Mouse (Mus musculus) forebrain, postnatal 0 days (tissue): ENCODE data around the gene Dagla. TPM values are rescaled to one million over a fixed set of nuclear protein-coding genes. Genes with fewer than 3 reads are reported as not detected.
A peak's percentile ranks its signal among the peaks of the same experiment; 100 is the strongest.

ENCODE experiments used
- ATAC-seq: fragments of 200-750 bp; cut with Nextera tagmentation; 2 replicates; pipeline ENCODE4 v1.8.0; 2017; ENCODE audit warnings: mild to moderate bottlenecking, moderate library complexity
- DNase-seq: peaks from one replicate; pipeline ENCODE4 v3.0.0-alpha.2; 2015
- H3K27ac ChIP-seq: fragments of 300-500 bp; sonication (generic); 2 replicates; pipeline ENCODE4 v1.5.1; 2014; ENCODE audit warnings: low read depth, mild to moderate bottlenecking, antibody characterized with exemption, low read length, moderate library complexity, mixed read lengths
- H3K27me3 ChIP-seq: fragments of 300-500 bp; sonication (generic); 2 replicates; pipeline ENCODE4 v1.6.1; 2014; ENCODE audit warnings: mild to moderate bottlenecking, low read length, mixed read lengths; ENCODE audit not compliant: insufficient read depth
- H3K36me3 ChIP-seq: fragments of 300-500 bp; sonication (generic); 2 replicates; pipeline ENCODE4 v1.6.1; 2014; ENCODE audit warnings: mild to moderate bottlenecking, moderate library complexity; ENCODE audit not compliant: insufficient read depth
- H3K4me1 ChIP-seq: fragments of 300-500 bp; sonication (generic); 2 replicates; pipeline ENCODE4 v1.6.1; 2014; ENCODE audit warnings: antibody characterized with exemption; ENCODE audit not compliant: insufficient read depth
- H3K4me2 ChIP-seq: fragments of 300-500 bp; sonication (generic); 2 replicates; pipeline ENCODE4 v1.6.1; 2014; ENCODE audit warnings: low read depth, mild to moderate bottlenecking, moderate library complexity
- H3K4me3 ChIP-seq: fragments of 300-500 bp; sonication (generic); 2 replicates; pipeline ENCODE4 v1.5.1; 2014; ENCODE audit warnings: low read depth, low read length, mixed read lengths
- H3K9ac ChIP-seq: fragments of 300-500 bp; sonication (generic); 2 replicates; pipeline ENCODE4 v1.6.1; 2014; ENCODE audit warnings: mild to moderate bottlenecking
- H3K9me3 ChIP-seq: fragments of 300-500 bp; sonication (generic); 2 replicates; pipeline ENCODE4 v1.6.1; 2016; ENCODE audit warnings: low read length
- CTCF ChIP-seq: sonication (generic); IDR thresholded peaks from 2 replicates; pipeline ENCODE4 v1.5.1; 2016; ENCODE audit warnings: antibody characterized with exemption, control low read depth, low read depth
- WGBS: fragments of 180-500 bp; shearing (Covaris S2); extraction: QIAGEN DNeasy Blood & Tissue Kit; methylation state at CpG from one replicate; pipeline ENCODE4 v1.1.7; 2014; 5-methylcytosine and 5-hydroxymethylcytosine counted together
- polyA plus RNA-seq: library from polyadenylated mRNA; unstranded; fragments of >200 nt; fragmentation: Nextera tagmentation; extraction: Ambion mirVana; gene quantifications from 2 replicates; pipeline ENCODE4 v1.2.1, GENCODE M21; 2015
- total RNA-seq: library from RNA; depleted of rRNA; stranded (reverse); fragments of >200 nt; gene quantifications from 2 replicates; pipeline ENCODE4 v1.2.3, GENCODE M21; 2014; rRNA removed

The Dagla gene
- total and polyA plus RNA-seq, 2 experiments from 2014 or later, result 11.2 to 21.8 TPM

DNA sequence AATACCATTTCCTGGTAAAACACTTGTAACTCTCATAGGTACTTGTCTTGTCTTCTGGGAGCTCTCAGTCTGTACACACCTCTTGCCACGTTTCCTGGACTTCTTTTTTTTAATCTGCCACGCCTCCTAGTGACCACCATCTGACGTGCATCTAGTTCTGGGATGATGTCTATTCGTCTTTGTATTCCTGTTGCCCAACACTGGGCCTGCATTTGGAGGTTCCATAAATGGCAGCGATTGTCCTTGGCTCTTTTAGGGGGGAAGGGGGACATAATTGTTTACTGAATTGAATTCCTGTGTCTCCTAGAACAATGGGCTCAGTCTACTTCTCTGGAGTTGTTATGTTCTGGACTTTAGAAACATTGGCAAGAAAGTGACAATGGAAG, 100.1 kb downstream of the Dagla start:
- peak overlapping the region; percentile 71; the same call in 1 of the 2 replicates for H3K27ac ChIP-seq
- H3K27me3 ChIP-seq, result no peaks in the 10 kb centered on the region
- H3K36me3 ChIP-seq, result peaks cover 43% of the 10 kb centered on the region
- 0 out of 2 replicates have a peak, but pooled peaks cover 8% of the 10 kb centered on the region for H3K4me1 ChIP-seq
- H3K4me2 ChIP-seq, result peak overlapping the region; percentile 83
- peak; percentile 49 for TF ChIP-seq CTCF
- ATAC-seq (peak; percentile 27), DNase-seq (peak; percentile 53)
- peak overlapping the region; percentile 78 for H3K4me3 ChIP-seq
- peak overlapping the region; percentile 60 for H3K9ac ChIP-seq
- H3K9me3 ChIP-seq, result no peaks in the 10 kb centered on the region
- 2% methylated on average over 5 of the region's 5 CpGs for WGBS

DNA sequence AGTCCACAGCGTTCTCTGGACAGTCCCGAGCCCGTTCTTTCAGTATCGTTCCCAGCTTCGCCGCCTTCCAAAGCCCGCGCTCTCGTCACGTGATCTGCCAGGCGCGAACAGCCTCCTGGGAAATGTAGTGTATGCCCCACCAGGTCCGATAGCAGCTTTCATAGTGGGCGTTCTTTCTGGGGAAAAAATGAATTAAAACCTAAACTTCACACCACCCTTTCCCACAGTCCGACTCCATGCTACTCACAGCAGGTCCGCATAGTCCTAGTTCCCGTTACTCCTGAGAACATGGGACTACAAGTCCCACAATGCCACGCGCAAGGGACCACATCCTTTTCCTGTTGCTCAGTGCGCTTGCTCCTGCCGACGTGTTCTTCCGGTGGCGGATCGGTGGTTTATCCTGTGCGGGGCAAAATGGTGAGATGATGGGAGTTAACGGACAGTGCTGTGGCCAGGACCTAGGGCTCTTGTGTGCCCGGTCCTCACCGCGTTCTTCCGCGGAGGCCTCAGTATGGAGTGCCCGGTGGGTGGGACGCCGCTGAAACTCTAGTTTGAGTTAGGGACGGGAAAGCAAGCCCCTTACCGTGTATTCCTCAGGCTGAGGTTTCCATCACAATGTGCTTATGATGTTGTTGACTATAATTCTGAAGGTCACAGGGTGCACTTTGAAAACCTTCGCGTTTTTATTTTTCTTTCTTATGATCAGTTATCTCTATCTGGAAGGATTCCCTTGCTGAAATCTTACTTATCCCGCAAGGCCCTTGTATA, 100.6 kb downstream of the Dagla start, which contains the start of the genes Tmem258 and Fen1:
TSS of gene Tmem258 (plus strand) at position 167 of the 768 bp plus-strand sequence.
TSS of gene Fen1 (minus strand) at position 322 of the 768 bp plus-strand sequence.
- H3K4me2 ChIP-seq, result peak within 1 kb of the TSS; percentile 83
- H3K4me3 ChIP-seq, result peak within 1 kb of the TSS; percentile 78
- peak; percentile 97 for DNase-seq
- 1% methylated on average over 40 of the region's 40 CpGs for WGBS
- no peak for TF ChIP-seq CTCF
- H3K36me3 ChIP-seq, result peaks cover 44% of the 10 kb centered on the region
- H3K27ac ChIP-seq, result peak within 1 kb of the TSS; percentile 71
- peak; percentile 97 for ATAC-seq
- H3K4me1 ChIP-seq, result 0 out of 2 replicates have a peak, but pooled peaks cover 8% of the 10 kb centered on the region
- H3K9me3 ChIP-seq, result no peaks in the 10 kb centered on the region
- H3K9ac ChIP-seq, result peak within 1 kb of the TSS; percentile 60
- no peaks in the 10 kb centered on the region for H3K27me3 ChIP-seq

DNA sequence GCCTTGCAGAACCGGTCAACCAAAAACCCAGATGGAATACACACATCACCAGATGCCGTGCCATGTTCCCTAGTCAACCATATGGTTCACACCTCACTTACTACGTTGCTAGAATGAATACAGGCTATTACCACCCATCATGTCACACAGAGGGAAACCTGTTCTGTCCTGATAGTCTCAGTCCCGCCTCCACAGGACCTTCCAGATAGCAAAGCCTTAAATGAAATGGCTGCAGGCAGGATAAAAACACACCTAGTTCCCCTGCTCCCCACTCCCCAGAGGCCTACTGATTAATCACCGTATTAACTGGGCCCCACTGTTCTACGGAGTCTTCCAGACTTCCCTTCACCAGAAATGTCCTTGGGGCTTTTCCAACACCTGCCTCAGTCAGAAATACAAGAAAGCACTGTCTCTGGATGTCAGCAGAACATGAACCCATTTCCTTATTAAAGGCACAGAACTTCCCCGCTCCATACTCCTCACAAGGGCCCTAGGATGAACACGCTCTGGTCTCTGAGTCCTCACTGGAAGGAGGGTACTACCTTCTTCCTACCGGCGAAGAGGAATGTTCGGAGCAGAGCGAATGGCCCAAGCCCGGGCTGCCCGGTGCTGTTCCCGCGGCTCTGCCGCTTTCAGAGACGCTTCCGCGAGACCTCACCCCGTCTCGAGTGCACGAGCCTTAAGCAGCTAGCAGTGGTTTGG, 101.4 kb downstream of the Dagla start:
- peak overlapping the region; percentile 78 for H3K4me3 ChIP-seq
- DNase-seq (no peak), ATAC-seq (peak; percentile 42)
- peak overlapping the region; percentile 60 for H3K9ac ChIP-seq
- H3K27me3 ChIP-seq, result no peaks in the 10 kb centered on the region
- peaks cover 37% of the 10 kb centered on the region for H3K36me3 ChIP-seq
- H3K27ac ChIP-seq, result peak overlapping the region; percentile 71
- peak overlapping the region; percentile 83 for H3K4me2 ChIP-seq
- no peak for TF ChIP-seq CTCF
- WGBS, result 1% methylated on average over 23 of the region's 23 CpGs
- H3K4me1 ChIP-seq, result 0 out of 2 replicates have a peak, but pooled peaks cover 8% of the 10 kb centered on the region
- H3K9me3 ChIP-seq, result no peaks in the 10 kb centered on the region

DNA sequence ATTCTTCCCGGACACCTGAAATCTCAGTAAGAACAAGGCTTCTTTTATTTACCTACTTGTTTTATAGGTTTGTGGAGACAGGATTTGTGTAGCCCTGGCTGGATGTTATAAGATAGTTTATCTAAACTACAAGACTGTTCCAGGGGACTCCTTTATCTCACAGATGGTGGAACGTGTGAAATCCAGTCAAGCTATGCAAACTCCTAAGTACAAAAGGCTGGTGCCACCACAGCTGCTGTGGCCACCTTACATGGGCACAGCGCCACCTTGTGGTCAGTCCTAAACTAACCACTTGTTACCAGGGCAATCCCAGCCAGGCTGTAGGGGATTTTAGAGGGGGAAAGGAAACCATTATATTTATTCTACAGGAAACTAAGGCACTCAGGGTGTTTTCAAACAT, 106.0 kb downstream of the Dagla start:
- Histone ChIP-seq H3K4me3 (no peak overlapping the region), H3K9ac (no peak overlapping the region), H3K9me3 (no peaks in the 10 kb centered on the region), H3K4me2 (no peak overlapping the region), H3K4me1 (0 out of 2 replicates have a peak, but pooled peaks cover 8% of the 10 kb centered on the region), H3K27me3 (no peaks in the 10 kb centered on the region), H3K27ac (no peak overlapping the region), H3K36me3 (peaks cover 52% of the 10 kb centered on the region)
- ATAC-seq, result peak; percentile 72
- 27% methylated on average over 3 of the region's 3 CpGs for WGBS
- peak; percentile 92 for TF ChIP-seq CTCF
- peak; percentile 87 for DNase-seq

DNA sequence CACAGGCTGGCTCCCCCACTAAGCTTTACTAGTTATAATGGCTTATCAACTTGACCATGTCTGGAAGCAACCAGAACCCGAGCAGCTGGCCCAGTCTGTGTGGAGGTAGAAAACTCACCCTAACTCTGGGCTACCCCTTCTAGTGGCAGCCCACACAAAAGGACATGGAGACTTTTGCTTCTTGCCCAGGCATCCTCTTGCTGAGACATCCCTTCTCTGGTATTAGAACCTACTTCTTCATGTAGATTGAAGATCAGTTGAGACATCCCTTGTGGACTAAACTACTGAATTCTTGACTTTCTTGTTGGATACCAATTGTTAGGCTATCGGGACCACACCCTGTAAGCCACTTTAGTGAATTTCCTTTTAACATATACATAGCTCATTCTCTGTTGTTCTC, 106.4 kb downstream of the Dagla start:
- H3K4me1 ChIP-seq, result 0 out of 2 replicates have a peak, but pooled peaks cover 8% of the 10 kb centered on the region
- no peak for ATAC-seq

DNA sequence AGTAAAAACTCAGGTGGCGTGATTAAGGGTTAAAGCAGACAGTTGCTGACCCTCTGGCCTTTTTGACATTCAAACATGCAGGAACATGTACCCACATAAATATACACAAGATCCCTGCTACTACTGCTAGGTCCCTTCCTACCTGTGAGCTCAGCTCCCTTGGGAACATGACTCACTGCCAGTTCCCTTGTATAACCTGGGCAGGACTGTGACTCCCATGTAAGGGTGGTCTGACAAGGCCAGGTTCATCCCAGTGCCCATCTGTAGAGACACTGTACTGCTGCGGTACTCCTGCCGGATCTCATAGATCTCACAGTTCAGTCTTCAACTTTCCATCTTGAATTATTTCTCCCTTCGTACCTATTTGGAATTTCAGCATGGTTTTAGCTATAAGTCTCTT, 107.5 kb downstream of the Dagla start:
- Histone ChIP-seq H3K4me3 (no peak overlapping the region), H3K9ac (no peak overlapping the region), H3K4me2 (no peak overlapping the region), H3K27ac (no peak overlapping the region), H3K9me3 (no peaks in the 10 kb centered on the region), H3K4me1 (no peaks in the 10 kb centered on the region), H3K27me3 (no peaks in the 10 kb centered on the region), H3K36me3 (peaks cover 68% of the 10 kb centered on the region)
- 90% methylated on average over 4 of the region's 4 CpGs for WGBS
- no peak for DNase-seq
- TF ChIP-seq CTCF, result no peak
- no peak for ATAC-seq

More for the DNA sequence above, 106.4 kb downstream of the Dagla start:
- Histone ChIP-seq H3K27ac (no peak overlapping the region), H3K9me3 (no peaks in the 10 kb centered on the region), H3K27me3 (no peaks in the 10 kb centered on the region), H3K9ac (no peak overlapping the region), H3K36me3 (peaks cover 56% of the 10 kb centered on the region), H3K4me3 (no peak overlapping the region), H3K4me2 (no peak overlapping the region)
- TF ChIP-seq CTCF, result no peak
- DNase-seq, result no peak
- 63% methylated on average over 2 of the region's 2 CpGs for WGBS

Other genes with a start within 250 kb of the Dagla start
- 218 and 248 TPM in 2 replicates for gene Fads2, start 203.1 kb downstream of the Dagla start, total RNA-seq
- gene Fads2, start 203.1 kb downstream of the Dagla start, polyA plus RNA-seq, result 183 and 249 TPM in 2 replicates
- 142 and 176 TPM in 2 replicates for gene Fads1, start 122.0 kb downstream of the Dagla start, total RNA-seq
- 113 and 153 TPM in 2 replicates for gene Fads1, start 122.0 kb downstream of the Dagla start, polyA plus RNA-seq
- gene Tmem258, start 100.9 kb downstream of the Dagla start, total RNA-seq, result 102 and 135 TPM in 2 replicates
- 310 and 398 TPM in 2 replicates for gene Tmem258, start 100.9 kb downstream of the Dagla start, polyA plus RNA-seq
- gene Fen1, start 100.7 kb downstream of the Dagla start, total RNA-seq, result 23.4 and 24.6 TPM in 2 replicates
- 28.7 and 30.8 TPM in 2 replicates for gene Fen1, start 100.7 kb downstream of the Dagla start, polyA plus RNA-seq
- gene Myrf, start 64.1 kb downstream of the Dagla start, total RNA-seq, result 0.54 and 0.81 TPM in 2 replicates
- 0.20 and 0.47 TPM in 2 replicates for gene Myrf, start 64.1 kb downstream of the Dagla start, polyA plus RNA-seq
- gene Syt7, start 84.2 kb upstream of the Dagla start, total RNA-seq, result 91.6 and 110 TPM in 2 replicates
- 14.9 and 19.2 TPM in 2 replicates for gene Syt7, start 84.2 kb upstream of the Dagla start, polyA plus RNA-seq
- gene Lrrc10b, start 152.6 kb upstream of the Dagla start, total RNA-seq, result 6.5 and 7.7 TPM in 2 replicates
- gene Lrrc10b, start 152.6 kb upstream of the Dagla start, polyA plus RNA-seq, result 1.1 and 2.5 TPM in 2 replicates
- 3.5 and 5.1 TPM in 2 replicates for gene Ppp1r32, start 178.1 kb upstream of the Dagla start, total RNA-seq
- 4.4 and 6.0 TPM in 2 replicates for gene Ppp1r32, start 178.1 kb upstream of the Dagla start, polyA plus RNA-seq
- 62.6 and 74.9 TPM in 2 replicates for gene Cpsf7, start 220.4 kb upstream of the Dagla start, total RNA-seq
- gene Cpsf7, start 220.4 kb upstream of the Dagla start, polyA plus RNA-seq, result 37.6 and 41.9 TPM in 2 replicates
- gene Sdhaf2, start 221.3 kb upstream of the Dagla start, total RNA-seq, result 51.1 and 62.9 TPM in 2 replicates
- 53.6 and 59.5 TPM in 2 replicates for gene Sdhaf2, start 221.3 kb upstream of the Dagla start, polyA plus RNA-seq